Mouse (Mus musculus): Measurements from ENCODE around the gene Il1rapl1. TPM values are rescaled to one million over a fixed set of nuclear protein-coding genes. Genes with fewer than 3 reads are reported as not detected.

Gene Il1rapl1
- total RNA-seq (2021) (under 1 TPM; 0.35 TPM), polyA plus RNA-seq (2012; rRNA removed) (not detected in 2 replicates)
- long read RNA-seq = 0 reads

DNA sequence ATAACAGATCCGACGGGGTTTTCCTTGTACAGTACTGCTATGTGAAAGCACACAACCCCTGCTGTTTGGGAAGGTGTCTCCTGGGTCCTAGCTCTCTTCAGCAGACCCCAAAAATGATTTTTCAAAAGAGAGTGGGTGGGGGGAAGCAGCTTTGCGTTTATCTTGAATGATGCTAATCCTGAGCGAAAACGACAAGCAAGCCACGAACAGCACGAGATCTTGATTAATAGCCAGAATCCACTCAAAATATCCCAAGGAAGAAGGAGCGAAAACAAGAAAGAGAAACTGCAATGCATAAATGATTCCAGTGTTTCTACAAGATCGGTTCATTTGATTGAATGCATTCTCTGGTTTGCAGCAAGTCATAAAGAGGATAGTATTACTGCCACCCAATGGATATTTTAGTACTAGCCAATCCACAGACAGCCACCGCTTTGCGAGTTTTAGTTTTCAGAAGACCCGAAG lies at the start of gene Il1rapl1:
Gene Il1rapl1, minus strand, starts transcription at position 37 of the 465 bp plus-strand sequence.
- no peak for DNase-seq

DNA sequence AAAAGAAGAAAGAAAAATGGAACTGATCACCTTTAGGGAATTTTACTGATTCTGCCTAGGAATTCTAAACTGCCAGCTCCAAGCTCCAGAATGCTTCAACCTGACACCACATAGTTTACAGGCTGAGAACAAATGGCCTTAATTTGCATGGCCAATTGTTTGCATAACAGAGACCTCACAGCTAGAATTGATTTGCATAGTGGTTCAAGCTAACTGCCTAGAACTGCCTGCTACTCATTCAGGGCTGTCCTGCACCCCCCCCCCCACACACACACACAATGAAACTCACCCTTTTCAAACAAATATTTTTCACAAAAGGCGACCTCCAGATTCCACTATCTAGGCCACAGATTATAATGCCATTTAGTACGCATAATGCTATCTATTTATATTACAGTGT lies 42.6 kb upstream of the Il1rapl1 start:
- no peak for DNase-seq

DNA sequence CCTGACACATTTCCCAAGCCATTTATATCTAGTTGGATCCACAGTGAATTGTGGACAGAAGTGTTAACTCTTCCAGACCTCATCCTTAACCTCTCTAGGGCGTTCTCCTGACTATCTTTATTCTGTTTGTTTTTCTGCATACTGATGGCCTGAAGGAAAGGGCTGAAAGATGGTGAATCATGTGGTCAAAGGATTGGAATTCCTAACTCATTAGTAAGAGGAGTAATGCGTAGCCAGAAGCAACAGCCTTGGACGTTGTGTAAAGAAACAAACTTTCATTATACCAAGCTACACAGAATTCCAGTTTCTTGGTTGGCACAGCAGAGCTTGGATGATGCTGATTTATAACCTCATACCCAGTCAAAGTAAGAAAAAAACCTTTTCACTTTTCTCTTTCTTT lies 10.2 kb upstream of the Il1rapl1 start:
- no peak for DNase-seq

GRCm38 (mm10) chrX:88120070-88120469 lies 4.6 kb upstream of the Il1rapl1 start:
- no peak for DNase-seq

DNA sequence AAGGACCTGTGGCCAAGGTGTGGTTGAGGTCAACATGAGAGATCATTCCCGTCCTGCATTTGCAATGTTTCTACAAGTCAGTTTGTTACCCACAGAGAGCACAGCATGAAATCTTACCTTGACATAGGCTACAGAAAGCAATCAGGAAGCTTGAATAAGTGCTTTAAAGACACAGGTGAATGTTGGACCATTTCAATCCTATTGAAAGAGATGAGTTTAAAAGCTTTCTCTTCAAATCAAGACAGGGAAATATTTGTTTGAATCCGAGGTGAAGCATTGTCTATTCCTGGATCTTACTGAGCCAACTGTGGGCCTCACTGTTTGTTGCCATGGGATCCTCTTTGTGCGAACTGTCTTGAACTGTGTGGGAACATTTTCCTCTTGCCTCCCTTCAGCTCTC lies 2.4 kb upstream of the Il1rapl1 start:
- DNase-seq = no peak

DNA sequence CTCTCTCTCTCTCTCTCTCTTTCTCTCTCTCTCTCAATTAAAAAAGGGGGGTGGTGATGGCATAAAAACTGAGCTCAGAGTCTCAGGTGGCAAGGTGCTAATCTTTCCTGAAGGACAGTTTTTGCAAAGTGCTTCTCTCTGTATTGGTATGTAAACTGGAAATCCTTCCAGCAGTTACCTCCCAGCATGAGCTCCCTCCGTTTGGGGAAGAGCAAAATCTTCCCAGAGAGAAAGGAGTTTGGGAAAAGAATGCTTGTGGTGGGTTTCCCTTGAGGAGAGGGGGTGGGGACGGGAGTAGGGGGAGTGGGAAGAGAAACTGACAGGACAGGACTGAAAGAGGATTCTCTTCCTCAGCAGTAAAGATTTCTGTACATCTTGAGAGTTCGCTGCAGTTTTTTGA lies 881 bp upstream of the Il1rapl1 start:
- no peak for DNase-seq

DNA sequence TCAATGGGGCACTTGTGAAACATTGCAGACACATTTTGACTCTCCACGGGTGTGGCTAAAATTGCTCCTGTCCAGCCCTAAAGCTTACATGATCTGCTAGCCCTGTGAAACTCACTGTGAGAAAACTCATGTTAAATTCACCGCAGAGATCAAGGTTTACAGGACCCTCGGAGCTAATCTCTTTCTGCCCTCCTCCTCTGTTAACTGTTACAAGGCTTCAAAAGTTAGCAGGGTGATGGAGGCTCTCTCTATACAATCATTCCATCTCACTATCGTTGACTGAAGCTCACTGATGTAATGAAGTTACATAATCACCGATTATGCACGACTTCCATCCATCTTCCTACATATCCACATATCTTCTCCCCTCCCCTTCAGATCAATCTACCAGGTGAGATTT lies 1.9 kb downstream of the Il1rapl1 start:
- DNase-seq = no peak

- no peak for DNase-seq
Measured at GRCm38 (mm10) chrX:88112254-88112653, 3.2 kb downstream of the Il1rapl1 start.

DNA sequence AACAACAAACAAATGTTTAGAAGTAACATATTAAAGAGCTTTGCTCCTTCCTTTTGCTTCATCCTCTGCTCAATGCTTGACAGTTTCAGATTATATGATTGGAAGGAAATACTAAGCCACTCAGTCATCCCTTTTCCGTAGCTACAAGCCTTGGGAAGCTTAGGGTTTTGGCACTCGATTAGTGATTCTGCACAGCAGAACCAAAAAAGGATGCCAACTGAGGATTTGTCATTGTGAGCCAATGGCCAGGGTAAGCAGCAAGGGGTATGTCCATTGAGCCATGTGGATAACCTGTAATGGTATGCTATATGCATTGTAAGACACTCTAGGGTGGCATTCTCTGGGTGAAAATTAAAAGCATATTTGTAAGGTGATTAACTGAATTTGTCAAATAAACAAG lies 5.7 kb downstream of the Il1rapl1 start:
- no peak for DNase-seq

GRCm38 (mm10) chrX:88093936-88094569 lies 21.4 kb downstream of the Il1rapl1 start:
- no peak for DNase-seq

GRCm38 (mm10) chrX:88089873-88090272 lies 25.6 kb downstream of the Il1rapl1 start:
- DNase-seq = no peak

GRCm38 (mm10) chrX:88072741-88073419 lies 42.6 kb downstream of the Il1rapl1 start:
- no peak for DNase-seq

DNA sequence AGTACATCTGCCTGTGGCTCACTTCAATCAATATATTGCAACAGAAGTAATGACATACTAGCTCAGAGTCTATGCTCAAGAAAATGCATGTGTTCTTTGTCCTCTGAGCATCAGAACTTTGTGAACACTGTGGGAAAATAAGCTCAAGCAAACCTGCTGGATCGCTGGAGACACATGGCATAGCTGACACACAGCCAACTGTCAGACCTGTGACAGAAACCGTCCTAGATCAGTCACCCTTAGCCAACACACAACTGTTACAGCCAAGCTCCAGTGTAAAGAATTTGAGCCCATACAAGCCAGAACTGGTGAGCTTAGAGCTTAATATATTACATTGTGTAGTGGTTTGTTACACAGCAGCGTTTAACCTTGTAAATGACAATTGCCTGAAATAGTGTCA lies 45.1 kb downstream of the Il1rapl1 start:
- DNase-seq = no peak

GRCm38 (mm10) chrX:88043556-88043955 lies 71.9 kb downstream of the Il1rapl1 start:
- no peak for DNase-seq

GRCm38 (mm10) chrX:88038984-88039383 lies 76.5 kb downstream of the Il1rapl1 start:
- DNase-seq = no peak

DNA sequence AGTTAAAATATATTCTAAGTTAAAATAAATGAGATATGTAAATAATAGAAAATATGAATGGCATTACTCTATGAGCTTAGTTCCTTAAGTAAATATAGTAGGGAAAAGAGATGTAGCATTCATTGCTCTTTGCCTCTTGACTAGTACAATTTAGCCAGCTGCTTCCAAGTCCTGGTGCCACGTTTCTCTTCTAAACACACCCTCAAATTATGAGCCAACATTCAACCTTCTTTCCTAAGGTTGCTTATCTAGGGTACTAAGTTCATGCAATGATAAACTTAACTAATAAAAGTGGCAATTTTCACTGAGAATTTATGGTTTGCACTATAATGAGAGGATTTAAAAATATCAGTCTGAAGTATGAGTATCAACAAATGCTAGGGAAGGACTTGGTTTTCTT lies 218.3 kb downstream of the Il1rapl1 start:
- DNase-seq = no peak

DNA sequence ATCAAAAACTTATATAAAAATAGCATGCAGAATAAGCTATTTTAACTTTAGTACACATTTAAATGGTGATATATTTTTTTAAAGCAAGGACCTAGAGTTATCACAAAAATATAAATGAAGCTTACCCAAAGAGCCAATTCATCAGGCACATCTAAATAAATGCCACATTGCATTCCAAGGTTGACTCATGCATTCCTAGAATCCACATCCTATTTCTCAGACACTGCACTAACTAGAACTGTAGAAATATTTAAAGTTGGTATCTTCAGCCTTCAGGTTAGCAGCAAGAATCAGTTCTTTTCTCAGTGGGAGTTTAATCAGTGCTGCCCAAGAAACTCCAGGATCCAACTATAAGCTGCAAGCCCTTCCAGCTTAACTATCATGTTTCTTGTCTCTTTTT lies 223.5 kb downstream of the Il1rapl1 start:
- no peak for DNase-seq

DNA sequence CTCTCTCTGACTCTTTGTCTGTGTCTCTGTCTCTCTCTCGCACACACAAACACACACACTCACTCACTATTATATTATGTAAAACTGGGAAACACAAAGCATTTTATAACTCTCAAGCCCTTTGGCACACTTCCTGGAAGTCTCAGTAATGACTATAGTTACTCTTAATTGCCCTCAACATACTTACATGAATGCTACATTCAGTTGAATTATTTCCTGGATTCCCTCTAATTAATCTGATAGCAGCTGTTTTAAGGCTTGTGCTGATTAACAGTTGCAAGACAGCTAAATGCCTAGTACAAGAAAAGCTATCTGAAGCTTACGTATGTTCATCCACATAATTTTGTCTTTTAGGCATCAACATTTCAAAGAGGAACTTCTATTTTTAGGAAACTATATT lies 261.3 kb downstream of the Il1rapl1 start:
- DNase-seq = no peak

GRCm38 (mm10) chrX:87813884-87814283 lies 301.6 kb downstream of the Il1rapl1 start:
- no peak for DNase-seq

DNA sequence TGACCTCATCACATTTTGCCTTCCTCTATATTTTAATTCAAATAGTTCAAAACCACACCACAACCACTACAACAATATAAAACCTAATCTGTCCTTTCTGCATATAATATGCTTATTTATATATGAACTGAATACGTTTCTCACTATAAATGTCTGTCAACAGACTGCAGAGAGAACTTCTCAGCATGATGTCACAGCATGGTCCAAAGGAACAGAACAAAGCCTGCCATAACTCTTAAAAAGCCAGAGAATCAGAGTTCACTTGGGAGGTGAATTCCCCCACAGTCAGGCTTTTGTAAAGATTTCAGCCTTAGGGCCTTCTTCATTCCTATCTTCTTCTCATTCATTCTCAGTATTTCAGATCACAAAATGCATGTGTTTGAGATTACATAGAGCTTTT lies 307.7 kb downstream of the Il1rapl1 start:
- no peak for DNase-seq

DNA sequence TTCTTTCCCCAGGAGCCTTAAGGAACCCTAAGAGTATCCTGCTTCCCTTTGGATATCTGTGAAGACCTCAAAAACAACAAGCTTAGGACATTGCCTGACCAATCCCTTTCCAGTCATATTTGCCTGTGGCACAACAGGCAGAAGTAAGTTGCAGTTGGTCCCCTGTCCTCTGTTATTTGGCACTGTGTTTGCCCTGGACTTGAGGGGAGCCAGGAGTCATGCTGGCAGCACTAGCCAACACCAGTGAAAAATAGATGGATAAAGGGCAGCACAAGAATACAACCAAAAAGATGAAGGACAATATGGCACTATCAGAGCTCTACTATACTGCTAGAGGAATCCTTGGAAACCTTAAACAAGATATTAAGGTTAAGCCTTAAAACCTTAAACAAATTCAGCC lies 322.4 kb downstream of the Il1rapl1 start:
- no peak for DNase-seq

GRCm38 (mm10) chrX:87710589-87710988 lies 404.9 kb downstream of the Il1rapl1 start:
- DNase-seq = no peak

DNA sequence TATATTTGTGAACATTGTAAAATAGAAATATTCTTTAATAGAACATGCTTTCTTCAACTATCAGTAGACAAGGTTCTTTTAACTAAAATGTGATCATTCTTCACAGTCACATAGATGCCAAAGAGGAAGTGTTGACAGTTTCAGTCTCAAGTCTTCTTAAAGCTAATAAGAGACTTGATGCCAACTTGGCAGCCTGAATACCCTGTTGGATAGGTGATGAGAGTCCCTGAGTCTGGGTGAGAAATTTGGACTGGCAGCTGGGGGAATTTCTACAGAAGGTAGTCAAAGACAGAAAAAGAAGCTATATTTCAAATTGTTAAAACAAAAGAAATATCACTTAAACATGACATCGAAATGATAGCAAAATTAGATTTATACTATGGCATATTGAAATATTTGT lies 451.6 kb downstream of the Il1rapl1 start:
- no peak for DNase-seq

GRCm38 (mm10) chrX:87655644-87656043 lies 459.8 kb downstream of the Il1rapl1 start:
- no peak for DNase-seq
